Mouse (Mus musculus): ENCODE measurements around the gene Mrps26. TPM values are rescaled to one million over a fixed set of nuclear protein-coding genes. Genes with fewer than 3 reads are reported as not detected.
"Not testable (repeated sequence)": the region's sequence is repeated elsewhere in the genome, so short reads cannot be mapped to it uniquely, and the experiment has no call there.

Gene Mrps26
- total RNA-seq, 1 experiment, result 57.0 TPM

DNA sequence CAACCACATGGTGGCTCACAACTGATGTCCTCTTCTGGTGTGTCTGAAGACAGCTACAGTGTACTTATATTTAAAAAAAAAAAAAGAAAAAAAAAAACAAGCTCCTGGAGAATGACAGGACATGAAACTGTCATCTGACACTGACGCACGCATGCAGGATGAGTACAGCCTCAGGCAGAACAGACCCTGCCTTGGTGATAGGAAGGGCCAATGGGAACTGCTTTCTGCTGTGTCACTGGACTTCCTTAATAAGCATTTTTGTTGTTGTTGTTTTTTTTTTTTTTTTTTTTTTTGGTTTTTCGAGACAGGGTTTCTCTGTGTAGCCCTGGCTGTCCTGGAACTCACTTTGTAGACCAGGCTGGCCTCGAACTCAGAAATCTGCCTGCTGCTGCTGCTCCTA, 38.1 kb upstream of the Mrps26 start:
- H3K4me1 ChIP-seq (ENCODE audit: control insufficient read depth in 2 of 2, insufficient read depth in 2 of 2, low read length in 2 of 2, poor library complexity in 1 of 2); DNase-seq (ENCODE audit: low read depth, low spot score); H3K27ac ChIP-seq (ENCODE audit: insufficient read depth, low read depth, low read length, poor library complexity, severe bottlenecking); H3K4me3 ChIP-seq (ENCODE audit: insufficient read depth in 1 of 2, low read depth in 1 of 2, low read length in 2 of 2, poor library complexity in 1 of 2, severe bottlenecking in 1 of 2); H3K9ac ChIP-seq (ENCODE audit: insufficient read depth, low read depth, low read length, poor library complexity, severe bottlenecking); H3K36me3 ChIP-seq (ENCODE audit: control insufficient read depth, insufficient read depth, low read length, poor library complexity, severe bottlenecking); in situ Hi-C loops (cut with MboI; ENCODE audit: low sequenced_read_pairs in 2 of 2, unreplicated experiment in 2 of 2); H3K9me3 ChIP-seq (ENCODE audit: control insufficient read depth, insufficient read depth, low read depth, low read length): not testable (repeated sequence)
- peak; percentile 70; the same call in 1 of the 2 replicates for TF ChIP-seq ZNF384 (IDR thresholded peaks at IDR 0.05; ENCODE audit: low read depth, low read length)

DNA sequence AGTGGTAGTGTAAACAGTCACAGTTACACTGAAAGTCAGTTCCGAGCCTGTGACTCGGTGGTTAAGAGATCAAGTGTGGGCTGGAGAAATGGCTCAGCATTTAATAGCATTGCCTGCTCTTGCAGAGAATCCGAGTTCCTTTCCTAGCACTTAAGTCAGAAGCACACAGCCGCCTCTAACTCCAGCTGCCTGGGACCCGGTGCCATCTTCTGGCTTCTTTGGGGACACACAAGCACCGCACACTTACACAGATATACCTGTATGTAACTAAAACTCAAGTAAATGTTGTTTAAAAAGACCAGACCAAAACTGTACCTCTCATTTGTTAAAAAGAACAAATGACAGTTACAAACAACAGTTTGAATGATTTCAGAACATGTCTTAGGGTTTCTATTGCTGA, 35.1 kb upstream of the Mrps26 start:
- in situ Hi-C loops (cut with MboI; ENCODE audit: low sequenced_read_pairs in 2 of 2, unreplicated experiment in 2 of 2), result no loop called here
- H3K4me1 ChIP-seq (ENCODE audit: control insufficient read depth in 2 of 2, insufficient read depth in 2 of 2, low read length in 2 of 2, poor library complexity in 1 of 2), result no peaks in the 10 kb centered on the region
- TF ChIP-seq ZC3H11A (IDR thresholded peaks at IDR 0.05; ENCODE audit: borderline replicate concordance, low read depth, low read length) (no peak), HCFC1 (IDR thresholded peaks at IDR 0.05; ENCODE audit: borderline replicate concordance, insufficient read depth, low read length) (no peak)
- H3K4me3 ChIP-seq (ENCODE audit: insufficient read depth in 1 of 2, low read depth in 1 of 2, low read length in 2 of 2, poor library complexity in 1 of 2, severe bottlenecking in 1 of 2), result no peak overlapping the region
- H3K9me3 ChIP-seq (ENCODE audit: control insufficient read depth, insufficient read depth, low read depth, low read length), result no peaks in the 10 kb centered on the region
- no peak overlapping the region for H3K27ac ChIP-seq (ENCODE audit: insufficient read depth, low read depth, low read length, poor library complexity, severe bottlenecking)
- H3K9ac ChIP-seq (ENCODE audit: insufficient read depth, low read depth, low read length, poor library complexity, severe bottlenecking), result no peak overlapping the region
- DNase-seq (ENCODE audit: low read depth, low spot score), result no peak
- H3K36me3 ChIP-seq (ENCODE audit: control insufficient read depth, insufficient read depth, low read length, poor library complexity, severe bottlenecking), result no peaks in the 10 kb centered on the region

DNA sequence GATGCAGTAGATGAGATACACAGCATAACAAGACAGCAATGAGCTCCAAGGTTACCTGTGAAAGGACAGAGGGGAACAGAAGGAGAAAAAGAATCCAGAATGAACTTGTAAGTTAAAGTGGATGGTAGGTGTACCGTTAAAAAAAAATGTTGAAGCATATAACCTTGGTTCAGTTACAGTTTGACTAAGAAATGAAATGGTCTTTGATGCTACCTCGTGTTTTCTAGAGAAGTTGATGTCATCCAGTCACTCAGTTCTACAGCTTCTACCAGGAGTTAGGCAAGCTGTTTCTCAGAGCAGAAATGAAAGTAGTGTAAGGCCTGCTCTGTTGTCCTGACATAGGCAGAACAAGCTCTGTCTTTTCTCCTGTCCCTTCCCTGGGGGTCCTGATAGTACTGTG, 34.3 kb upstream of the Mrps26 start:
- in situ Hi-C loops (cut with MboI; ENCODE audit: low sequenced_read_pairs in 2 of 2, unreplicated experiment in 2 of 2), result no loop called here
- peaks cover 3% of the 10 kb centered on the region for H3K36me3 ChIP-seq (ENCODE audit: control insufficient read depth, insufficient read depth, low read length, poor library complexity, severe bottlenecking)
- DNase-seq (ENCODE audit: low read depth, low spot score), result no peak
- no peak for TF ChIP-seq ZC3H11A (IDR thresholded peaks at IDR 0.05; ENCODE audit: borderline replicate concordance, low read depth, low read length)
- TF ChIP-seq HCFC1 (IDR thresholded peaks at IDR 0.05; ENCODE audit: borderline replicate concordance, insufficient read depth, low read length), result no peak
- no peak for TF ChIP-seq MAFK (IDR thresholded peaks at IDR 0.05; ENCODE audit: insufficient read depth, low read depth, low read length)
- no peak for TF ChIP-seq CHD2 (IDR thresholded peaks at IDR 0.05; ENCODE audit: low read depth, low read length)
- no peak for TF ChIP-seq ZNF384 (IDR thresholded peaks at IDR 0.05; ENCODE audit: low read depth, low read length)
- H3K4me1 ChIP-seq (ENCODE audit: control insufficient read depth in 2 of 2, insufficient read depth in 2 of 2, low read length in 2 of 2, poor library complexity in 1 of 2), result no peaks in the 10 kb centered on the region
- no peak overlapping the region for H3K9ac ChIP-seq (ENCODE audit: insufficient read depth, low read depth, low read length, poor library complexity, severe bottlenecking)
- no peaks in the 10 kb centered on the region for H3K9me3 ChIP-seq (ENCODE audit: control insufficient read depth, insufficient read depth, low read depth, low read length)
- H3K4me3 ChIP-seq (ENCODE audit: insufficient read depth in 1 of 2, low read depth in 1 of 2, low read length in 2 of 2, poor library complexity in 1 of 2, severe bottlenecking in 1 of 2), result no peak overlapping the region
- H3K27ac ChIP-seq (ENCODE audit: insufficient read depth, low read depth, low read length, poor library complexity, severe bottlenecking), result no peak overlapping the region

DNA sequence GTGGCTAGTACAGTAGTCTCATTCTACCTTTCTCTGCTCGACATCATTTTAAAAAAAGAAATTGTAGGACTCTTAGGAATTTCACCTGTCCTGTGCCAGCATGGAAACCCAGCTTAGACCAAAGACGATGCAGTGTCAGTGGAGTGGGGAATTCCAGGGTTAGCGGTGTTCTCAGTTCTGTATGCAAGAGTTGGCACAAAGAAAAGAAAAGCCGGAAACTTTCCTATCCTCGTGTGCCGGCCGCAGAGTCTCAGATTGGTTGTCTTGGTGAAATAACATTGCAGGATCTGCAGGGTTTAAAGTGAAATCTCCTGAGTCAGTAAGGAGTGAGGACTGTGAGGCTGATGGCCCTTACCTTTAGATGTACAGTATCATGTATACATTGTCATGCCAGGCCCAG, 33.6 kb upstream of the Mrps26 start:
- DNase-seq (ENCODE audit: low read depth, low spot score), result no peak
- Histone ChIP-seq H3K27ac (ENCODE audit: insufficient read depth, low read depth, low read length, poor library complexity, severe bottlenecking) (no peak overlapping the region), H3K36me3 (ENCODE audit: control insufficient read depth, insufficient read depth, low read length, poor library complexity, severe bottlenecking) (peaks cover 3% of the 10 kb centered on the region), H3K4me3 (ENCODE audit: insufficient read depth in 1 of 2, low read depth in 1 of 2, low read length in 2 of 2, poor library complexity in 1 of 2, severe bottlenecking in 1 of 2) (no peak overlapping the region), H3K9me3 (ENCODE audit: control insufficient read depth, insufficient read depth, low read depth, low read length) (no peaks in the 10 kb centered on the region), H3K9ac (ENCODE audit: insufficient read depth, low read depth, low read length, poor library complexity, severe bottlenecking) (no peak overlapping the region), H3K4me1 (ENCODE audit: control insufficient read depth in 2 of 2, insufficient read depth in 2 of 2, low read length in 2 of 2, poor library complexity in 1 of 2) (no peaks in the 10 kb centered on the region)
- in situ Hi-C loops (cut with MboI; ENCODE audit: low sequenced_read_pairs in 2 of 2, unreplicated experiment in 2 of 2), result no loop called here
- TF ChIP-seq ZNF384 (IDR thresholded peaks at IDR 0.05; ENCODE audit: low read depth, low read length) (no peak), MAFK (IDR thresholded peaks at IDR 0.05; ENCODE audit: insufficient read depth, low read depth, low read length) (no peak)

DNA sequence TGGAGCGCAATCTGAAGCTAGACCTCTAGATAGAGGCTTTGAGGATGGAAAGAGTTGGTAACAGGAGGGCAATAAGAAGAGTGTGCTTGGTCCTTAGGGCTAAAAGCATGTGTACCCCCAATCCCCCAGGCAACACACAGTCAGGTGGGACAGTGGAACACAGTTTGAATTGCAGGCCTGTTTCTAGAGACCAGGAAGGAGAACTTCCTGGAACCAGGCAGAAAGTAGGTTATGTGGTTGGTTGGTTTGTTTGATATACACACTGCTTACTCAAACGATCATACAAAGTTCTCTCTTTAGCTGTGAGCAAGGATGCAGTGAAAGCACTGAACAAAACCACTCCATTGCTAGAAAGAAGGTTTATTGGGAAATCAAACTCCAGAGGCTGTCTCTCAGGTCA, 31.3 kb upstream of the Mrps26 start:
- Histone ChIP-seq H3K27ac (ENCODE audit: insufficient read depth, low read depth, low read length, poor library complexity, severe bottlenecking) (no peak overlapping the region), H3K36me3 (ENCODE audit: control insufficient read depth, insufficient read depth, low read length, poor library complexity, severe bottlenecking) (peaks cover 3% of the 10 kb centered on the region), H3K9me3 (ENCODE audit: control insufficient read depth, insufficient read depth, low read depth, low read length) (no peaks in the 10 kb centered on the region), H3K4me3 (ENCODE audit: insufficient read depth in 1 of 2, low read depth in 1 of 2, low read length in 2 of 2, poor library complexity in 1 of 2, severe bottlenecking in 1 of 2) (no peak overlapping the region), H3K9ac (ENCODE audit: insufficient read depth, low read depth, low read length, poor library complexity, severe bottlenecking) (no peak overlapping the region), H3K4me1 (ENCODE audit: control insufficient read depth in 2 of 2, insufficient read depth in 2 of 2, low read length in 2 of 2, poor library complexity in 1 of 2) (no peaks in the 10 kb centered on the region)
- in situ Hi-C loops (cut with MboI; ENCODE audit: low sequenced_read_pairs in 2 of 2, unreplicated experiment in 2 of 2), result no loop called here
- DNase-seq (ENCODE audit: low read depth, low spot score), result no peak
- no peak for TF ChIP-seq CHD2 (IDR thresholded peaks at IDR 0.05; ENCODE audit: low read depth, low read length)
- no peak for TF ChIP-seq MAFK (IDR thresholded peaks at IDR 0.05; ENCODE audit: insufficient read depth, low read depth, low read length)
- no peak for TF ChIP-seq HCFC1 (IDR thresholded peaks at IDR 0.05; ENCODE audit: borderline replicate concordance, insufficient read depth, low read length)
- no peak for TF ChIP-seq ZNF384 (IDR thresholded peaks at IDR 0.05; ENCODE audit: low read depth, low read length)
- TF ChIP-seq ZC3H11A (IDR thresholded peaks at IDR 0.05; ENCODE audit: borderline replicate concordance, low read depth, low read length), result no peak

Data from ES-E14 (cell line).